Mouse (Mus musculus) frontal cortex, postnatal 25 days (tissue): ENCODE results near the gene Adap1.
"Not testable (repeated sequence)": the region's sequence is repeated elsewhere in the genome, so short reads cannot be mapped to it uniquely, and the experiment has no call there.

Experiments used
- DNase-seq, 2 experiments: peaks; one replicate each; pipeline ENCODE4 v3.0.0; 2022; ENCODE audit warnings: low spot score in 2 of 2

Gene Adap1

GRCm38 (mm10) chr5:139351134-139351533 is 25.7 kb upstream of the Adap1 start, which contains the start of gene Cox19:
Gene Cox19, minus strand, starts transcription at chr5:139351418.
- no peak for DNase-seq

- no peak for DNase-seq
These were observed 24.3 kb upstream of the Adap1 start for GRCm38 (mm10) chr5:139349713-139350112.

GRCm38 (mm10) chr5:139347225-139347624 is 21.8 kb upstream of the Adap1 start:
- DNase-seq: no peak

GRCm38 (mm10) chr5:139345364-139345714 is 19.9 kb upstream of the Adap1 start:
- DNase-seq: no peak

- peak; percentile 81 to 83 for DNase-seq
These were observed 19.4 kb upstream of the Adap1 start for GRCm38 (mm10) chr5:139344687-139345363.

GRCm38 (mm10) chr5:139344021-139344686 is 18.7 kb upstream of the Adap1 start:
- DNase-seq: peak; percentile 57 to 64

GRCm38 (mm10) chr5:139338891-139339290 is 13.5 kb upstream of the Adap1 start:
- no peak for DNase-seq

- DNase-seq: no peak
These were observed 13.0 kb upstream of the Adap1 start for GRCm38 (mm10) chr5:139338403-139338802.

- DNase-seq: no peak
These were observed 12.5 kb upstream of the Adap1 start for GRCm38 (mm10) chr5:139337826-139338370.

GRCm38 (mm10) chr5:139335634-139336033 is 10.2 kb upstream of the Adap1 start:
- DNase-seq: no peak

GRCm38 (mm10) chr5:139334394-139334793 is 9.0 kb upstream of the Adap1 start:
- not testable (repeated sequence) for DNase-seq

GRCm38 (mm10) chr5:139333301-139334013 is 8.0 kb upstream of the Adap1 start:
- no peak for DNase-seq

GRCm38 (mm10) chr5:139332590-139333272 is 7.3 kb upstream of the Adap1 start:
- DNase-seq: no peak

GRCm38 (mm10) chr5:139331742-139332141 is 6.3 kb upstream of the Adap1 start:
- peak; percentile 72 to 80 for DNase-seq

- DNase-seq: no peak
These were observed 5.3 kb upstream of the Adap1 start for GRCm38 (mm10) chr5:139330766-139331165.

- no peak for DNase-seq
These were observed 2.2 kb upstream of the Adap1 start for GRCm38 (mm10) chr5:139327634-139328020.

GRCm38 (mm10) chr5:139326986-139327633 is 1.7 kb upstream of the Adap1 start:
- DNase-seq: no peak

GRCm38 (mm10) chr5:139326111-139326696 is 782 bp upstream of the Adap1 start:
- DNase-seq: no peak

- no peak for DNase-seq
These were observed 579 bp downstream of the Adap1 start for GRCm38 (mm10) chr5:139324691-139325394.

GRCm38 (mm10) chr5:139324045-139324491 is 1.4 kb downstream of the Adap1 start:
- DNase-seq: no peak
